Mouse (Mus musculus) gastrocnemius, postnatal 4 days (tissue): ENCODE results near the gene Oprl1. TPM values are rescaled to one million over a fixed set of nuclear protein-coding genes. Genes with fewer than 3 reads are reported as not detected.

ENCODE experiments used
- DNase-seq, 2 experiments: peaks; one replicate each; pipeline ENCODE4 v3.0.0; 2021 to 2022; ENCODE audit warnings: low spot score in 2 of 2, mixed read lengths in 2 of 2
- total RNA-seq, 2 experiments: library from RNA; stranded (reverse); gene quantifications; 2 replicates each; pipeline ENCODE4 v1.2.3; 2021

Oprl1 gene
- total RNA-seq, 2 experiments from 2014 or later, result not detected

DNA sequence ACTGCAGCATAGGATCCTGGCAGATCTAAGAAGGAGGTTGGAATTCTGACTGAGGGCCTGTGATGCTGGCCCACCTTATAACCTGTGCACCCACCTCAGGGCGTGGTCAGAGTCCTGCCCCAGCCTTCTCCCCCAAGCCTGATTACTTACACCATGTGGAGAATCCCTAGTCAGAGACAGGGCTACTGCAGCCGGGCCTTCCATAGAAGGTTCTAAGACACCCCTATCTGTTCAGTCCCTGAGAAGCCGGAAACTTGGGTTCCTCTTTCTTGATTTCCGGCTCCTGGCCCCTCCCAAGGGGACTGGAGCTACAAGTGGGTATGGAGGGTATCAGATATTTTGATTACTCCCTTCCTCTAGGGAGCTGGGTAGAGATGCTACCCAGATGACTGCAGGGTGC lies 23.2 kb upstream of the Oprl1 start:
- peak in 1 of 2 experiments; percentile 8 for DNase-seq

DNA sequence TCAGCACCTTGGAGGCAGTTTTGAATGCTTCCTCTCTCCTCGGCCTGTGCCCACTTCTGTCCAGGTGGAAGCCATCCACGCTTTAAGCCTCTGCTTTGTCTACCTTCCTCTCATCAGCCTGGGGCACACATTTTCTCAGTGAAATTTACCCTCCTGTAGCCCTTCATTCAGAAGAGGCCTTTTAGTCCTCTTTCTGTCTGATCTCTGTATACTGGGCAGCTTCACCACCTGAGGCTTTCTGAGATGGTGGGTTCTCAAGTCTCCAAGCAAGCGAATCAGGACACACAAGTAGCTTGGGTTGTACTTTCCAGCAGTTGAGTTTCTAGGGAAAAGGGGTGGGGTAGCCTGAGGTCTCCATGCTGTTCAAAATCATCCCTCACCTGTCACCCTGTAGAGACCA lies 22.5 kb upstream of the Oprl1 start:
- DNase-seq, result peak; percentile 4 to 7

DNA sequence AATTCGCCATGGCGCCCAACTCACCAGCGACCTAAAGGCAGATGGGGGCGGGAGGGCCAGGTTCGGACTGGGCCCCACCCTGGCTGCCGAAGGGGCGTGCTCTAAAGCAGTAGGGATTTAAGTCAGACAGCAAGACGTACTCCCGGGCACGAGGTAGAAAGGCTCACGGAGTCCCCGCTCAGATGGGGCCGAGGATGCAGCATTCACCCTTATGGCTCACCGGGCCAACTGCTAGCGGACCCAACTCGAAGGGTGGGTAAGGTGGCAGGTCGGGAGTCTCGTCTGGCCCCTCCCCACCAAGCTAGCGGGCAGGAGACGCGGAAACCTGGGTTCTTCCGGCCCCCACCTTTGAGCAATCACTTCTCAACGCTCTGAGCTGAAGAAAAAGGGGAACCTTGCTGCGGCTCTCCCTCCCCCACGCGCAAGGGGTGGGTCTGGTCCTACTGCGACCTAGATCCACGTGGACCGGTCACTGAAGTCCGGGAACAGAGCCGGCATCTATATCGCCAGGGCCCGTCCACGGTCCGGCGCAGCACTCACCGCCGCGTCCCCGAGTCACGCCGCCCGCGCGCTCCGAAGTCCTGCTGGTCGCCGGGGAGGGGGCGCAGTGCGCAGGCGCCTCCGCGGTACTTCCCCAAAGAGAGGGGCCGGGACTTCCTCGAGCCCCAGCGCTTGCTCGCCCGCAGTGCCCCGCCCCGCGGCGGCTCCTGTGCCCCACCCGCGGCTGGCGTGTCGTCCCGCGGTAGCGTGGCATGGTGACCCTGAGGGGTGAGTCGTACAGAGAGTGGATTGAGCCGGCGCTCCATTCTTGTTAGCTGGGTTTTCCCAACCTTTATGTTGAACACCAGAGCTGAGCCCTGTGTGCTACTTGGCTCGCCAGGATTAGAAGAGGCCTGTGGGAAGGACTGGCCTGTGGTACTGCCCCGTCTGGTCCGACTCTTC lies 21.2 kb upstream of the Oprl1 start, which contains the start of gene Rgs19:
Gene Rgs19, minus strand, starts transcription at position 639 of the 942 bp plus-strand sequence.
- peak; percentile 72 to 81 for DNase-seq

DNA sequence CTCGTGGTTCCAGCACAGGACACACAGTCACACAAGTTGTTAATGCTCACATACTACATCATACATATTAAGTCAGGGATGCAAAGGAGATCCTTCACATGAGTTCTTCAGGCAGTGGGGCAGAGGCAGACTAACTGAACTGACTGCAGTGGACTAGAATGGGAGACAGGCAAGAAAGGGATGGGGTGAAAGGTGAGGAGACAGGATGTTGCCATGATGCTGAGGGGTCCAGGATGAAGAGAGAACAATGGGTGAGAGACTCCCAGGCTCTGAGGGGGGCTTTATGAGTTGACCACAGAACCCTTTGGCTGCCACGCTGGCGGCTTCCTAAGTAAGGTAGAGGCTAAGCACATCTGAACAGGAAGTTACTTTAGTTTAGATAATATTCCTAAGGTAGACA lies 20.2 kb upstream of the Oprl1 start:
- peak; percentile 5 to 10 for DNase-seq

DNA sequence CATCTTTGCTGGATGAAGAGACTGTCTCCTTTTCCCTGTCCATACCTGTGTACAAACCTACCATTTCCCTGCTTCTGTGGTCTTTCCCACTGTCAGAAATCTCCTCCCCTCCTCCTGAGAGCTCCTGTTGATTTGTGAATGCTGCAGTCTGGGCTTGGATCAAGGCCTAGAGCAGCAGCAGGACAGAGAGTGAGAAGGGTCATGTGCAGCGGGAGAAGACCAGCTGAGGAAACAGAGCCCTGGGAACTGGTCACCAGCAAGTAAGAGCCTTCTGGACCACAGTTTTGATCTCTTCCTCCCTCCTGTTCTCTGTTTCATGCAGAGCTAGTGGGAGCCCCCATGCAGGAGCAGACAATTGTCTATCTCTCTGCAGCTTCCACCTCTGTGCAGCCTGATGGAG lies 19.0 kb upstream of the Oprl1 start:
- peak in 1 of 2 experiments; percentile 11 for DNase-seq

DNA sequence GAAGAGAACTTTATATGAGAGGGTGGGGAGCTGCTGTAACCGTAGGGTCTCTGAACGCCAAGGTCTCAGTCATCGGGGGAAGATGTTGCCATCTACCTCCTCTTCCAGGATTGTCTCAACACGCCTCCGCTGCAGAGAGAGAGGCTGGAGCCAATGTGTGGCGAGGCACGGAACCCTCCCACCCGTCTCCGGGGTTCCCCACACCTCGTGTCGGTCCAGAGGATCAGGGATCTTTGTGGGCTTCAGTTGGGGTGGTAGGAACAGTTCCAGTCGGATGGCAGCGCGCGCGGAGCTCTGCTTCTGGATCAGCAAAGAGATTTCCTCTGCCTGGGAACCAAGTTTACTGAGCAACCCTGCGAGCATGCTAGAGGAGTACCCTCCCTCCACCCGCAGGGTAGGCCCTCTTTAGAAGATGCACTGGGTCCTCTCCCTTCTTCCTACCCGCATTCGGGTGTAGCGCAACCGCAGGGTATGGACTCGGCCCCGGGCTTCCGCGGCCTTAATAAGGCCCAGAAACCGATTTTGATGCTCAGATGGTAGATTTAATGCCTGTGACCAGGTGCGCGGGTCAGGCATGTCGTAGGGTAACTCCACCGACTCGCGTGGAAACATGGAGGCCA lies 17.9 kb upstream of the Oprl1 start:
- DNase-seq, result peak in 1 of 2 experiments; percentile 13

DNA sequence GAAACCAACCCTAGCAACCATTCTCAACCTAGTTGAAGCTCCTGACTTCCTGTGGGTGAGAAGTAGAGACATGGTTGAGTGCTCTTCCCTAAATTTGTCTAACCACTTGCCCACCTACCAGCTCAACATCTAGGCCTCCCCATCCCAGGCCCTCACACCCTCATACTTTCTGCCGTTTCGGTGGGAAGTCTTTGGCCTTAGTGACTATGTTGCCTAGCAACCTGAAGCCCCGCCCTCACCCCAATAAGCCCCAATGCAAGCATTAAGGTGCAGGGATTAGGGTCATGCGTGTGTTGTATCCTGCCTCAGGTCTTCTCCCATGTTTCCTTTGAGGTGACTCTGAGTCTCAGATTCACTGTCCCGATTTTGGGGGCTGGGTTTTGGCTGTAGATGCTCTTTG lies 16.6 kb upstream of the Oprl1 start, which contains the start of gene Lkaaear1:
Gene Lkaaear1, minus strand, starts transcription at position 202 of the 400 bp plus-strand sequence.
- peak in 1 of 2 experiments; percentile 9 for DNase-seq

DNA sequence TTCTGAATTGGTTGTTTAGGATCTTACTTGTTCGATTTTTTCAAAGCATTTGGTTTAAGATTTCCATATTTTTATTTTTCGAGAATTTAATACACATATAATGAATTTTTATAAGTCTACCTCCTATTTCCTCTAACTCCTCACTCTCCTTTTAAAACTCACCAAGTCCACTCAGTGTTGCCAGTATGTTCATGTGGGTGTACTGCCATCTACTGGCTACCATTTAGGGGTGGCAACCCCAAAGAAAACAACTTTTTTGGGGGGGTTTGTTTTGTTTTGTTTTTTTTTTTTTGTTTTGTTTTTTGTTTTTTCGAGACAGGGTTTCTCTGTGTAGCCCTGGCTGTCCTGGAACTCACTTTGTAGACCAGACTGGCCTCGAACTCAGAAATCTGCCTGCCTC lies 8.1 kb upstream of the Oprl1 start:
- no peak for DNase-seq

DNA sequence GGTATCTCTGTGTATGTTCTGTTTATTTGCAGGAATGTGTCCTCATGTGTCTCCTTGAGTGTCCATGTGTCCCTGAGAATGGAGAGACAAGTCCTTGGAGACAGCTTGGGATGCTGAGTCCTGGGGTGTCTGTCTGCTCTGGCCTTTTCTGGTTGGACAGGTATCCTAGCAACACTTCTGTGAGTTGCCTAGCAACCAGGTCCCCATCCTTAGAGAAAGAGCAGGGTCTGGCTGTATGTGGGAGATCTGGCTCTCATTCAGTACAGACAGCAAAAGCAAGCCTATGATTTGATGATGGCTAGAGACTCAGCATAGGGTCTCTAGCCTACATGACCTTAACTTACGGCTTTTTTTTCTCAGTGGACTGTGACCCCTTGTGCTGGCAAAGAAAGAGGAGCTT lies 1.1 kb upstream of the Oprl1 start:
- no peak for DNase-seq

DNA sequence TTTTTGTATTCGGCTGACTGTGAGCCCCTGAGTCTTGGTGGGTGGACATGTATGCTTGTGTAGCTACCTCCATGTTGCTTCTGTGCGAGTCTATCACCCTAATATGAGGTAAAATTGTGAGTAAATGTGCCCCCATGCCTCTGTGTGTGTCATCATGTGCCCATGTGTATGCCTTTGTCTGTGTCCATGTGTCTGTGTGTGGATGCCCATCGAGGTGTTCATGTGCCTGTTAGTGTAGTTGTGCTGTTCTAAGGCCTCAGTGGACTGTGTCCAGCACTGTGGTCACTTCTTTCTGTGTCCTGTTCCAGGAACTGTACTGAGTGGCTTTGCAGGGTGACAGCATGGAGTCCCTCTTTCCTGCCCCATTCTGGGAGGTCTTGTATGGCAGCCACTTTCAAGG lies 566 bp downstream of the Oprl1 start:
- no peak for DNase-seq

DNA sequence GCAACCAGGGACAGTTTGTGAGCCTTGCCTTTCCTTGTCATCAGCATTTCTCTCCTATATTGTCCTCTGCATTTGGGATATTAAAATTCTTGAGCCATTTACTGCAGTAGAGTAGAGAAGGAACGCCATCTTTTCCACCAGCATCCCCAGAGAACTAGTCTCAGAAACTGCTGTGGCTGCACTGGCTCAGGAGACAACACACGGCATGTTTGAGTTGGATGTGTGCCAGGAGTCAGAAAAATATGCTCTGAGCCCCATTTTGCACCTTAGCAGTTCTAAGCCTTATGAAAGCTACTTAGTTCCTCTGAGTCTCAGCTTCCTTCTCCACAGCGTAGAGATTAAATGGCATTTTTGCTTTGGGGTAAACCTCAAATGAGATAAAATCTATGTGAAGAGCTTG lies 2.2 kb downstream of the Oprl1 start:
- no peak for DNase-seq

DNA sequence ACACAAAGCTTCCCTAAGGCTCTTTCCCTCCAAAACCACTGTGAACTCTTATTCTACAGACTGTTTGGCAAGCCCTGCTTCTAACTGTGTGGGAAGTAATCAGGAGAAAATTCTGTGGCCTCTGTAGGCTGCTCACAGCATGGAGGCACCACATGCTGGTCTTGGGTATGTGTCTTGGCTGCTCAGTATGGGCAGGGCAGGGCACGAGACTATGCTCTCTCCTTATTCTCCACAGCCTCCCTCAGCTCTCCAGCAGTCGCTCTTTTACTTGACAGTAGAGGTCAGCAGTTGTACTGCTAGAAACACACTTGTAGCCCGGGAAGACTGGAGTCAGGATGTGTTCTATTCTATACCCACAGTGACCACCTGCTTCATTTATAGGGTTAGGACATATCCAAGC lies 5.2 kb downstream of the Oprl1 start:
- DNase-seq, result no peak

DNA sequence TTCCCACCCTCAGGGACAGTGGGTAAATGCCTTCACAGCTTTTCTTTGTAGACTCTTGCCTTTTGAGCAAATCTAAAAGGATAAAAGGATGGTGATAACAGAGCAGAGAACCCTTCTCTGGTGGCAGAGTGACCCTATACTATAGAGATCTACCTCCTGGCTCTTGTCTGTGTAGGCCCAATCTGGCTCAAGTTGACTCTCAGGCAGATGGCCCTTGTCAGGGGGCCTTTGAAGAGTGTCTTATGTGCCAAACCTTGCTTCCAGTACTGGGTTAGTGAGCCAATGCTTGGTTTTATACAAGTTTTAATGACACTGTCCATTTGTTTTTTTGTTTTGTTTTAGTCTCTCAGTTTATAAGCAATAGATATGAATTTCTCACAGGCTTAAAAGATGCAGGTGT lies 6.4 kb downstream of the Oprl1 start:
- no peak for DNase-seq

DNA sequence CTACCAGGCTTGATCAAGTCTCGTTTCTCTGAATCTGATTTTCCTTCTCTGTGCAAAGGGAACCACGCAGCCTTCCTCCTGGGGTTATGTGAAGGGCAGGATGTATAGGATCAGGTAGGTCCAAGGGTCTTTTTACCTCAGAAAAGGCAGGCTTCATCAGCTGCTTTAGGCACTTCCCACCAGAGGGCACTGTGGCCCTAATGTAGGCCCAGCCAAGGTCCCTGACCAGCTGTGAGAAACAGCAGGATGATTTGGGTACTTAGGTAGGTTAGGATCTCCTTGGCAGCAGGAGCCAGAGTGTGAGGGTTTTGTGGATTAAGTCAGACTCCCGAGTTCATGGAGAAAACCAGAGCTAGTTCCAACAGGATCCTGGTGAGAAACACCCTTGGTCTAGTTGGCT lies 7.4 kb downstream of the Oprl1 start:
- no peak for DNase-seq

DNA sequence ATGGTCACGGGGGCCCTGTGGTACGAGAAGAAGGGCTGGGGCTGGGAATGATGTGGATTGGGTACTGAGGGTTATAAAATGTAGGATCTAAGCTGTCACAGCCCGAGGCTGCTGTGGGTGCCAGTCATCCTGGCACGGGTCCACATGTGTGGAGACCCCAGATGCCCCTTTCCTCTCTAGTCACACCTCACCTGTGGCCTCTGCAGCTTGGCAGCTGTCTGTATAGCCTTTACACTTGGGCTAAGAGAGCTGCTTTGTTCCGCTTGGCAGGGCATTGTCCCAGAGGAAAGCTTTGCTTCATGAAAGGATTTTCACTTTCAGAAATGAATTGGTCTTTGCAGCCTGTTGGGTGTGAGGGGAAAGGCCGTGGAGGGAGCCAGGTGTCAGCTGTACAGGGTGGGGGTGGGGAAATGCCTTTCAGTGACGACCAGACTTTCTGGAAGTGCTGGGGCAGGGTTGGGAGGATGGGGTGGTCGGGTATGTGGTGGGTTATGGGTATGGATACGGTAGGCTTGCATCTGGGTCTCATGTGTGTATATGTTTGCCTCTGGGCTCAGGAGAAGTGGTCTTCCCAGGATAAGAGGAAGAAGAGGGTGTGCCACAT lies 12.9 kb downstream of the Oprl1 start:
- no peak for DNase-seq

DNA sequence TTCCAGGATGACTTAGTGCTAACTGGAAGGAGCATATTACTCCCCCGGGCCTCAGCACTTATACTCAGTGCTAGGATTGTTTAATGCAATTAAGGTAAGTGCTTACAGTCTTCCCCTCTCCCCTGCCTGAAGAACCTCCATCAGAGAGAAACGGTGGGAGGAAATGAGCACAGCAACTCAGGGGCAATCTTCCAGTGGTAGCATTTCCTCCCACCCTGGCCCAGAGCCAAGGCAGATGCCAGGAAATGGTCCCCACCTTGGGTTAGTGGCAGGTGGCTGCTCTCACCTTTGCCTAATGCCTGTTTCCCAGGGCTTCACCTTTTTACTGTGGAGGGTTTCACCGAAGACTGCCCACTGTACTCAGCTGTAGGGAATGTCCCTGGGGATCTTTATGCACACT lies 15.2 kb downstream of the Oprl1 start:
- DNase-seq, result no peak

DNA sequence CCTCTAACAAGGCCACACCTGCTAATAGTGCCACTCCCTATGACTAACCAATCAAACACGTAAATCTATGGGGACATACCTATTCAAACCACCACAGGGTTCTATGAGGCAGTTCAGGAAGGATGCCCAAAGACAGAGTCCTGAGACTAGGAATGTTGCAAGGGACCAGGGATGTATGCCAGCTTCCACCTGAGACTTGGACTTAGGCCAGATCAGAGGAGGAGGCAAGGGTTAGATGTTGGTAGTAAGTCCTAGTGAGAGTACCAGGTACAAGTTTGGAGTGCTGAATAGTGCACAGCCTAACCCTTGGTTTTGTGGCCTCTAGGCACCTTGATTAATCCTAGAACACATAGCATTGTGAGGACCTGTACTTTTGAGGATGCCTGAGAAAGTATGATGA lies 37.8 kb downstream of the Oprl1 start:
- DNase-seq, result no peak

DNA sequence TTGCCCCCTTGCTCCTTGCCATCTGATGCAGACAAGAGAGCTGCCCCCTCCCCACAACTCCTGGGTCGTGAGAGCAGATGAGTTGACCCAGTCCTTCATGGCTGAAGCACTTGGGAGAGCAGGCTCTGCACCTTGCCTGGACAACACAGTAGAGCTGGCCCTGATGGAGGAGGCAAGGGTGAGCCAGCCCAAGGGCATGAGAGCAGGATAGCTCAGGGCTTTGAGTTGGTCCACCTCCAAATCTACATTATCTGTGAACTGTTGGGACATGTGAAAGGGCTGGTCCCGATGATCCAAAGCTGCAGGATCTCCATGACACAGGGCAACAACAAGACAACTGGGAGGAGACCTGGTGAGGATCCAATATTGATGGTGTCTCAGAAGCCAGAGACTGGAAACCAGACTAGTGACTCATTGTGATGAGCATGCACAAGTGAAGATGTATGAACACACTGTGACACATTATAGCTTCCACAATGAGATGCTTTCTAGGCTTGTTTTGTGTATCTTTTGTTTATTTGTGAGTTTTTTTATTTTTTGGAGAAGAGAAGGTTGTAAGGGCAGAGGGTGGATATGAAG lies 43.4 kb downstream of the Oprl1 start:
- DNase-seq, result no peak

DNA sequence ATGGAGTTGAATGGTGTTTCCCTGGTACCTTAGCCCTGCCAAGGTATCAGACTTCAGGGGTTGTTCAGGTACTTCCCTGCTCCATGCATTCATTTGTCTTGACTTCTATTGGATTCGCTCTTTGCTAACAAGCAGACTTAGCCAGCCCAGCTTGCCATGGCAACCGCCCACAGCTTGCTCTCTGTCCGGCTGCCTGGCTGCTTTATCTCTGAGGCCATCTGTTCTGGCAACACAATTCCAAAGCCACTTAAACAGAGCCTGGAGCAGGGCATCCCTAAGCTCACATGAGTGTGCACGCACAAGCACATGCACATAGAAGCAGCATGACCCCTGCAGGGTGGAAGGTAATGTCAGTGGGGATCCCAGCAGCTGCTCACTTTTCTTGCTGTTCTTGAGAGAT lies 44.2 kb downstream of the Oprl1 start:
- DNase-seq, result no peak

DNA sequence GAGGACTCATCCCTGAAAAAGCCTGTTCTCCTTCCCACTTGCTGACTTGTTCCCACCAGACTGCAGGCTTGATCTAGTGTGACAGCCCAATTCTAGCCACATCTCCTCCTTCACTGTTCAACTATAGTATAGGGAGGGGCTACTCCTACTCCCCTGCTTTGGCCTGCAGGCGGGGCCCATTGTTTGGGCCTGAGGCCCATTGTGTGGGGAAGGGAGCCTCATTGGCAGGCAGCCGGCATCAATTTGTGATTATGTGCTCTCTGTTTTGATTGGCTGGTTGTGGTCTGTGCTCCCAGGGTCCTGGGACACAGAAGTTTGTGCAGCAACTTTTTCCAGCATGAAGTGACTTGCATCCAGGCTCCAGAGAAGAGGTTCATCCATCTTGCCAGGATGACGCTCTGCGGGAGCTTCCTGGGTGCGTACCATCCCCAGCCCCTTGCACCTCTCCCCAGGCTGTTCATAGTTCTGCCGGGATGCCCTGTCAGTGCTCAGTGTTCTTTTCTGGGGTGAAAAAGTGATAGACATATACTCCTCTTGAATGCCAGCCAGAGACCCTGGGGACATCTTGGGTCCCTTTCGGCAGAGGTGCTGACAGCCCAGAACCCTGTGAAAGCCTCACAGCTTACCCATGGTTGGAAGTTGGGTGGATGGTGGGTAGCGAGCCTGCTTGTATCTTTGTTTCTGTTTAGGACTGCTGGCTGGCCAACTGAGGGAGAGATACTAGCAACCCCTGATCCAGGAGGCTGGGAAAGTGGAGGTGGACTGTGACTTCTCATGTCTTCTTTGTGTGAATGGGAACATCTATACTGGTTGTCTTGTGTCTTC lies 48.4 kb downstream of the Oprl1 start, which contains the start of gene Myt1:
Gene Myt1, plus strand, starts transcription at position 327 of the 825 bp plus-strand sequence.
- DNase-seq, result no peak
